Mouse (Mus musculus) cerebellum, adult 9-10 months (tissue): Measurements from ENCODE around the gene Strn3.
"Not testable (repeated sequence)": the region's sequence is repeated elsewhere in the genome, so short reads cannot be mapped to it uniquely, and the experiment has no call there.

ENCODE experiments used
- DNase-seq: peaks from one replicate; pipeline ENCODE4 v3.0.0; 2022

Gene Strn3

DNA sequence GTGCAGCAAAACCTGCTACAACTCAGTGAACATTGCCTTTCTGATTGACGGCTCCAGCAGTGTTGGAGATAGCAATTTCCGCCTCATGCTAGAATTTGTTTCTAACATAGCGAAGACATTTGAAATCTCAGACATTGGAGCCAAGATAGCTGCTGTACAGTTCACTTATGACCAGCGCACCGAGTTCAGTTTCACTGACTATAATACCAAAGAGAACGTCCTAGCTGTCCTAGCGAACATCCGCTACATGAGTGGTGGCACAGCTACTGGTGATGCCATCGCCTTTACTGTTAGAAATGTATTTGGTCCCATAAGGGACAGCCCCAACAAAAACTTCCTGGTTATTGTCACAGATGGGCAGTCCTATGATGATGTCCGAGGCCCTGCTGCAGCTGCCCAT is 88.4 kb downstream of the Strn3 start:
- no peak for DNase-seq

DNA sequence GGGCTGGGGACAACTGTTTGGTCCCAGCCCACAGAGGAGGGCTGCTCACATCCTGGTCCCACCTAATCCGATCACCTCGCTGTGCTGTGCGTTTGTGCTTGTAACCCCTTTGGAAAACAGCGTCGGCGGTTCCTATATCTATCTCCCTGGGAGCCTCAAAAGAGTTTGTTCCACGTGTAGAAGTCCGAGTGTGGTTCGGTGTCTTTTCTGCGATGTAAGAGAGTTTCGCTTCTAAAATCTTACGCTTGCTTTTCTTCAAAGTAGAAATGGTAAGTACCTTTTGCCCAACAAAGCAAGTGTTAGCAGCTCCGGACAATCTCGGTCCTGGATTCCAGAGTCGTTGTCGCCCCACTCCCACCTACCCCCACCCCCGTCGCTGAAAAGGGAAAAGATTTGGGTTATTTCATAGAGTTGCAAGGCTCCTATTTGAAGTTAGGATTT is 97.6 kb downstream of the Strn3 start:
- DNase-seq = no peak

GRCm38 (mm10) chr12:51593229-51594029 is 98.3 kb downstream of the Strn3 start, which contains the start of gene Coch:
Gene Coch, plus strand, starts transcription at chr12:51593341.
- no peak for DNase-seq

GRCm38 (mm10) chr12:51592888-51593228 is 98.8 kb downstream of the Strn3 start:
- no peak for DNase-seq

DNA sequence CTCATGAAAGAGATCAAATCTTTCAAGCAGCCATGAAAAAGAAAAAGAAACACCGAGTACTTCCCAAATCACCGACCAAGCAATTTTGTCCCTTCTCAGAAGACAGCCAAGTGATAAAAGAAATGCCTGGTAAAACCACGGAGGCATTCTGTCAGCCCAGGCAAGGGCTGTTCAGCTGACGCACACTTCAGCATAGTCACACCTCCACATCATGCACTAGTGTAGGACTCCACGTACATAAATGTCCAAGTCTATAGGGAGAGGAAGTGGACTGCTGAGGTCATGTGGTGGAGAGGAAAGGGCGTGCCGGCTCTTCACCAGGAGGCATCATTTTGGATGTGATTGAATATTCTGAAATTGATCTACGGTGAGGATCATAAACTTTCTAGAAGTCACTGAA is 99.8 kb downstream of the Strn3 start:
- DNase-seq = no peak

DNA sequence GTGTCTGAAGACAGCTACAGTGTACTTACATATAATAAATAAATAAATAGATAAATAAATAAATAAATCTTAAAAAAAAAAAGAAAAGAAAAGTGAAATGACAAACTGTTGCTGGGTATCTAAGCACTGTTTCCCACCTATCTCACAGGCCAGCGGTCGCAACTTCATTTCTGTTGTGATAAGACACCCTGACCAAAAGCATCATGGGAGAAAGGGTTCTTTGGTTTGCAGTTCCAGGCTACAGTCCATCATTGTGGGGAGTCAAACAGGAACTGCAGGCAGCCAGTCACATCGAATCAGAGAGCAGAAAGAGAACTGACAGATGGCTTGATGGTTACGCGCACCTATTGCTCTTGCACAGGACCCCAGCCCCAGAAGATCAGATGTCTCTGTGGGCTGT is 102.4 kb downstream of the Strn3 start:
- DNase-seq = no peak

- not testable (repeated sequence) for DNase-seq
Measured at GRCm38 (mm10) chr12:51577816-51578215, 113.9 kb downstream of the Strn3 start.

- DNase-seq = no peak
Measured at GRCm38 (mm10) chr12:51572651-51573050, 119.0 kb downstream of the Strn3 start.

DNA sequence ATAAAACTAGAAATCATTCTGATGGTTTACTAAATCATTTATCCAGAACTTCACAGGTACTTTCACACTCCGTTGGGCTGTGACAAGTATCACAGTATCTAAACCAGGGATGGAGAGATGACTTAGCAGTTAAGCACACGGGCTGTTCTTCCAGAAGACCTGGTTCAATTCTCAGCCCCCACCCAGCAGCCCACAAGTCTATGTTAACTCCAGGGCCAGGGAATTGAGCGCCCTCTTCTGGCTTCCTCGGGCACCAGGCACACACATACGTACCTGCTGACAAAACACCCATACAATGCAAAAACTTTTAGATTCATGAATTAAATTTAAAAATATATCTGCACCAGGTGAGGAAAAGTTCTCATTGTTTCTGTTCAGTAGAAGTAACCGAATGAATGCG is 121.8 kb downstream of the Strn3 start:
- DNase-seq = no peak

- no peak for DNase-seq
Measured at GRCm38 (mm10) chr12:51569472-51569871, 122.2 kb downstream of the Strn3 start.

GRCm38 (mm10) chr12:51567225-51567624 is 124.5 kb downstream of the Strn3 start:
- DNase-seq = no peak

- DNase-seq = no peak
Measured at GRCm38 (mm10) chr12:51561416-51561815, 130.3 kb downstream of the Strn3 start.
